Mouse (Mus musculus) heart, postnatal 0 days (tissue): ENCODE data around the gene Hoxb6. TPM values are rescaled to one million over a fixed set of nuclear protein-coding genes. Genes with fewer than 3 reads are reported as not detected.

ENCODE experiments used
- ATAC-seq: fragments of 200-750 bp; cut with Nextera tagmentation; 2 replicates; pipeline ENCODE4 v1.8.0; 2017; ENCODE audit warnings: low read depth, moderate number of reproducible peaks, moderate library complexity; ENCODE audit not compliant: insufficient read depth
- DNase-seq: peaks from one replicate; pipeline ENCODE4 v3.0.0-alpha.2; 2016; ENCODE audit warnings: low spot score
- H3K27ac ChIP-seq: fragments of 300-500 bp; sonication (generic); 2 replicates; pipeline ENCODE4 v1.5.1; 2014; ENCODE audit warnings: low read depth, mild to moderate bottlenecking
- H3K27me3 ChIP-seq: fragments of 300-500 bp; sonication (generic); 2 replicates; pipeline ENCODE4 v1.6.1; 2014; ENCODE audit warnings: low read length, mixed read lengths; ENCODE audit not compliant: control insufficient read depth, insufficient read depth
- H3K36me3 ChIP-seq: fragments of 300-500 bp; sonication (generic); replicated peaks from 2 replicates; pipeline ENCODE4 v1.6.1; 2014; ENCODE audit warnings: low read length, mixed read lengths; ENCODE audit not compliant: control insufficient read depth, insufficient read depth
- H3K4me1 ChIP-seq: fragments of 300-500 bp; sonication (generic); 2 replicates; pipeline ENCODE4 v1.6.1; 2014; ENCODE audit warnings: antibody characterized with exemption; ENCODE audit not compliant: control insufficient read depth, insufficient read depth
- H3K4me2 ChIP-seq: fragments of 300-500 bp; sonication (generic); 2 replicates; pipeline ENCODE4 v1.6.1; 2014; ENCODE audit warnings: low read depth, mild to moderate bottlenecking, low read length, moderate library complexity
- H3K4me3 ChIP-seq: fragments of 300-500 bp; sonication (generic); 2 replicates; pipeline ENCODE4 v1.5.1; 2014; ENCODE audit warnings: low read depth, low read length
- H3K9ac ChIP-seq: fragments of 300-500 bp; sonication (generic); replicated peaks from 2 replicates; pipeline ENCODE4 v1.6.1; 2014; ENCODE audit warnings: low read depth, low read length, mixed read lengths
- H3K9me3 ChIP-seq: fragments of 300-500 bp; sonication (generic); replicated peaks from 2 replicates; pipeline ENCODE4 v1.6.1; 2016; ENCODE audit warnings: low read length; ENCODE audit not compliant: control insufficient read depth
- CTCF ChIP-seq: IDR thresholded peaks from 2 replicates; pipeline ENCODE4 v1.5.1; 2016; ENCODE audit warnings: antibody characterized with exemption, control low read depth, low read depth
- EP300 ChIP-seq: IDR thresholded peaks from 2 replicates; pipeline ENCODE4 v1.6.1; 2016; ENCODE audit warnings: antibody characterized with exemption, low read depth
- WGBS: fragments of 180-500 bp; shearing (Covaris S2); extraction: QIAGEN DNeasy Blood & Tissue Kit; methylation state at CpG from one replicate; pipeline ENCODE4 v1.1.7; 2014; 5-methylcytosine and 5-hydroxymethylcytosine counted together
- polyA plus RNA-seq: library from polyadenylated mRNA; unstranded; fragments of >200 nt; fragmentation: Nextera tagmentation; extraction: Ambion mirVana; gene quantifications from 2 replicates; pipeline ENCODE4 v1.2.1, GENCODE M21; 2015
- total RNA-seq: library from RNA; depleted of rRNA; stranded (reverse); fragments of >200 nt; gene quantifications from 2 replicates; pipeline ENCODE4 v1.2.3, GENCODE M21; 2014; ENCODE audit warnings: low replicate concordance

The Hoxb6 gene
- total and polyA plus RNA-seq, 2 experiments from 2014 or later, result not detected

GRCm38 (mm10) chr11:96271541-96272011 is 20.7 kb upstream of the Hoxb6 start:
- Histone ChIP-seq H3K36me3 (no peaks in the 10 kb centered on the region), H3K4me2 (peak overlapping the region; percentile 45), H3K4me1 (no peaks in the 10 kb centered on the region), H3K9me3 (no peaks in the 10 kb centered on the region), H3K27ac (no peak overlapping the region), H3K4me3 (peak overlapping the region; percentile 33), H3K27me3 (peaks cover 100% of the 10 kb centered on the region), H3K9ac (no peak overlapping the region)
- DNase-seq (no peak), ATAC-seq (no peak)
- WGBS, result under 1% methylated on average over 51 of the region's 52 CpGs
- no peak for TF ChIP-seq CTCF
- TF ChIP-seq EP300, result no peak

GRCm38 (mm10) chr11:96272024-96272921 is 20.0 kb upstream of the Hoxb6 start:
- WGBS, result 1% methylated on average over 54 of the region's 58 CpGs
- Histone ChIP-seq H3K27ac (no peak overlapping the region), H3K4me2 (peak overlapping the region; percentile 45), H3K36me3 (no peaks in the 10 kb centered on the region), H3K9ac (no peak overlapping the region), H3K4me1 (no peaks in the 10 kb centered on the region), H3K4me3 (peak overlapping the region; percentile 33), H3K27me3 (peaks cover 100% of the 10 kb centered on the region), H3K9me3 (no peaks in the 10 kb centered on the region)
- ATAC-seq (no peak), DNase-seq (no peak)
- TF ChIP-seq CTCF (no peak), EP300 (no peak)

- no peak overlapping the region for H3K9ac ChIP-seq
- ATAC-seq (no peak), DNase-seq (no peak)
- H3K9me3 ChIP-seq, result no peaks in the 10 kb centered on the region
- no peak overlapping the region for H3K27ac ChIP-seq
- TF ChIP-seq EP300 (no peak), CTCF (no peak)
- H3K27me3 ChIP-seq, result peaks cover 100% of the 10 kb centered on the region
- no peaks in the 10 kb centered on the region for H3K36me3 ChIP-seq
- H3K4me2 ChIP-seq, result no peak overlapping the region
- H3K4me1 ChIP-seq, result no peaks in the 10 kb centered on the region
- WGBS, result 13% methylated on average over 10 of the region's 10 CpGs
- no peak overlapping the region for H3K4me3 ChIP-seq
Measured at GRCm38 (mm10) chr11:96274428-96274827, 17.8 kb upstream of the Hoxb6 start.

GRCm38 (mm10) chr11:96275896-96276295 is 16.4 kb upstream of the Hoxb6 start:
- H3K27me3 ChIP-seq, result peaks cover 100% of the 10 kb centered on the region
- no peaks in the 10 kb centered on the region for H3K4me1 ChIP-seq
- no peak overlapping the region for H3K4me3 ChIP-seq
- TF ChIP-seq CTCF, result no peak
- no peak for TF ChIP-seq EP300
- H3K27ac ChIP-seq, result no peak overlapping the region
- no peak overlapping the region for H3K4me2 ChIP-seq
- H3K9me3 ChIP-seq, result no peaks in the 10 kb centered on the region
- no peak overlapping the region for H3K9ac ChIP-seq
- WGBS, result 8% methylated on average over 4 of the region's 4 CpGs
- no peak for ATAC-seq
- H3K36me3 ChIP-seq, result no peaks in the 10 kb centered on the region
- DNase-seq, result no peak

- H3K4me3 ChIP-seq, result no peak overlapping the region
- TF ChIP-seq CTCF (no peak), EP300 (no peak)
Measured at GRCm38 (mm10) chr11:96277151-96278044, 14.9 kb upstream of the Hoxb6 start.

More at GRCm38 (mm10) chr11:96277151-96278044, 14.9 kb upstream of the Hoxb6 start:
- Histone ChIP-seq H3K4me2 (no peak overlapping the region), H3K27ac (no peak overlapping the region), H3K9ac (no peak overlapping the region), H3K9me3 (no peaks in the 10 kb centered on the region), H3K27me3 (peaks cover 100% of the 10 kb centered on the region), H3K4me1 (no peaks in the 10 kb centered on the region), H3K36me3 (no peaks in the 10 kb centered on the region)
- DNase-seq (no peak), ATAC-seq (no peak)
- 3% methylated on average over 35 of the region's 35 CpGs for WGBS
